Mouse (Mus musculus): ENCODE measurements around the gene Cluap1. TPM values are rescaled to one million over a fixed set of nuclear protein-coding genes. Genes with fewer than 3 reads are reported as not detected.

The Cluap1 gene
- total and polyA plus RNA-seq, 3 experiments: 28.9 to 30.7 TPM; not detected in 1

GRCm38 (mm10) chr16:3933536-3933935, 24.9 kb downstream of the Cluap1 start:
- Histone ChIP-seq H3K27ac (ENCODE audit: control insufficient read depth, low read depth, low read length) (no peak overlapping the region), H3K79me2 (ENCODE audit: control insufficient read depth, insufficient read depth, low read length, poor library complexity) (no peaks in the 10 kb centered on the region), H3K9ac (ENCODE audit: control insufficient read depth, low read depth, low read length, poor library complexity, severe bottlenecking) (no peak overlapping the region), H3K27me3 (ENCODE audit: control insufficient read depth in 1 of 2, insufficient read depth in 2 of 2, low read length in 2 of 2) (no peaks in the 10 kb centered on the region), H3K4me3 (ENCODE audit: control insufficient read depth in 1 of 2, insufficient read depth in 1 of 2, low read depth in 2 of 2, low read length in 2 of 2) (no peak overlapping the region), H3K4me1 (ENCODE audit: control insufficient read depth in 1 of 2, insufficient read depth in 2 of 2, low read length in 2 of 2) (no peaks in the 10 kb centered on the region), H3K9me3 (replicated peaks; ENCODE audit: insufficient read depth, low read length) (no peaks in the 10 kb centered on the region), H3K36me3 (ENCODE audit: control insufficient read depth in 1 of 2, insufficient read depth in 2 of 2, low read length in 2 of 2) (peaks cover 0 to 4% of the 10 kb centered on the region in 2 experiments; a peak in 2 of 4 replicates)
- no peak for DNase-seq (ENCODE audit: low read depth, low spot score)
- TF ChIP-seq TCF12 (IDR thresholded peaks at IDR 0.05; ENCODE audit: low read depth, low read length) (no peak), ELF1 (IDR thresholded peaks at IDR 0.05; ENCODE audit: low read depth, low read length) (no peak), ZMIZ1 (IDR thresholded peaks at IDR 0.05; ENCODE audit: low read depth, low read length) (no peak), GABPA (IDR thresholded peaks at IDR 0.05; ENCODE audit: low read depth, low read length) (no peak), ETS1 (IDR thresholded peaks at IDR 0.05; ENCODE audit: low read depth, low read length) (no peak), SMC3 (IDR thresholded peaks at IDR 0.05; ENCODE audit: low read depth, low read length) (no peak), USF2 (IDR thresholded peaks at IDR 0.05; ENCODE audit: borderline replicate concordance in 1 of 2, insufficient read depth in 1 of 2, low read depth in 1 of 2, low read length in 2 of 2) (no peak), ZKSCAN1 (IDR thresholded peaks at IDR 0.05; ENCODE audit: low read depth, low read length) (no peak), SIN3A (IDR thresholded peaks at IDR 0.05; ENCODE audit: low read length) (no peak), MXI1 (IDR thresholded peaks at IDR 0.05; ENCODE audit: low read depth, low read length) (no peak)

GRCm38 (mm10) chr16:3934091-3934490, 25.5 kb downstream of the Cluap1 start:
- no peak overlapping the region for H3K27ac ChIP-seq (ENCODE audit: control insufficient read depth, low read depth, low read length)
- H3K36me3 ChIP-seq (ENCODE audit: control insufficient read depth in 1 of 2, insufficient read depth in 2 of 2, low read length in 2 of 2): peaks cover 0 to 4% of the 10 kb centered on the region in 2 experiments; a peak in 2 of 4 replicates
- H3K4me1 ChIP-seq (ENCODE audit: control insufficient read depth in 1 of 2, insufficient read depth in 2 of 2, low read length in 2 of 2): no peaks in the 10 kb centered on the region
- H3K9me3 ChIP-seq (replicated peaks; ENCODE audit: insufficient read depth, low read length): no peaks in the 10 kb centered on the region
- TF ChIP-seq MYB (IDR thresholded peaks at IDR 0.05; ENCODE audit: low read depth, low read length) (no peak), HCFC1 (IDR thresholded peaks at IDR 0.05; ENCODE audit: low read depth, low read length) (no peak), CHD1 (IDR thresholded peaks at IDR 0.05; ENCODE audit: low read depth, low read length) (no peak), ZNF384 (IDR thresholded peaks at IDR 0.05; ENCODE audit: low read depth, low read length) (no peak), RAD21 (IDR thresholded peaks at IDR 0.05; ENCODE audit: low read depth, low read length) (no peak), USF1 (IDR thresholded peaks at IDR 0.05; ENCODE audit: low read depth, low read length) (no peak), JUND (IDR thresholded peaks at IDR 0.05; ENCODE audit: low read depth, low read length) (no peak), ETS1 (IDR thresholded peaks at IDR 0.05; ENCODE audit: low read depth, low read length) (no peak)
- no peak overlapping the region for H3K9ac ChIP-seq (ENCODE audit: control insufficient read depth, low read depth, low read length, poor library complexity, severe bottlenecking)
- no peaks in the 10 kb centered on the region for H3K27me3 ChIP-seq (ENCODE audit: control insufficient read depth in 1 of 2, insufficient read depth in 2 of 2, low read length in 2 of 2)
- no peak overlapping the region for H3K4me3 ChIP-seq (ENCODE audit: control insufficient read depth in 1 of 2, insufficient read depth in 1 of 2, low read depth in 2 of 2, low read length in 2 of 2)
- no peaks in the 10 kb centered on the region for H3K79me2 ChIP-seq (ENCODE audit: control insufficient read depth, insufficient read depth, low read length, poor library complexity)
- no peak for DNase-seq (ENCODE audit: low read depth, low spot score)

Data from MEL (cell line).